Comparison of ENCODE assay signal across 14 mouse cellular contexts in the genomic region with DNA sequence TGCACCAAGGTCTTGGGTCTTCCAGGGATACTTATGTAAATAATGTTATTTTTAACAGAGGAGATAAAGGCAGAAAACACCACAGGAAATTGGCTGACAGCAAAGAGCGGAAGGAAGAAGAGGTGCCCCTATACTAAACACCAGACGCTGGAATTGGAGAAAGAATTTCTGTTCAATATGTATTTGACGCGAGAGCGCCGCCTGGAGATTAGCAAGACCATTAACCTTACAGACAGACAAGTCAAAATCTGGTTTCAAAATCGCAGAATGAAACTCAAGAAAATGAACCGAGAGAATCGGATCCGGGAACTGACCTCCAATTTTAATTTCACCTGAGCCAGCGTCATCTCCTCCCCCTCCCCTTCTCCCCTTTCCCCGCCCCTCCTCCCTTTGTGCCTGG. TPM values are rescaled to one million over a fixed set of nuclear protein-coding genes. Genes with fewer than 3 reads are reported as not detected.
A peak's percentile ranks its signal among the peaks of the same experiment; 100 is the strongest.
DNase-seq lines count a peak whose midpoint lies in the region; ATAC-seq and TF ChIP-seq lines count a peak whose summit lies in the region.
"Had no signal": no experiment of that assay in that cellular context is flagged by ENCODE, and none has a peak within 500 bp of the region (broad histone marks: within the 10 kb centered on the region; RNA-seq: fewer than 3 reads in every experiment).

No protein-coding gene starts in this region.

- no peaks in the 10 kb centered on the region for H3K27me3 ChIP-seq in MEL (ENCODE audit: control insufficient read depth in 1 of 2, insufficient read depth in 2 of 2, low read length in 2 of 2)
- H3K27me3 ChIP-seq in limb, embryonic 11.5 days (ENCODE audit: control insufficient read depth, insufficient read depth, low read length) = peaks cover 76% of the 10 kb centered on the region
- H3K27me3 ChIP-seq: Patski had no signal

- peak in 2 of 3 experiments; percentile 36 to 73; a peak in 3 of 6 replicates for TF ChIP-seq CTCF in MEL (IDR thresholded peaks at IDR 0.05 in 2 of 3, conservative IDR thresholded peaks at IDR 0.05 in 1 of 3; ENCODE audit: control insufficient read depth in 1 of 3, insufficient read depth in 1 of 3, low read depth in 2 of 3, low read length in 3 of 3, poor library complexity in 1 of 3, severe bottlenecking in 1 of 3)

- TF ChIP-seq RAD21 in MEL (IDR thresholded peaks at IDR 0.05; ENCODE audit: low read depth, low read length) = peak; percentile 41

- under 1% methylated on average over 12 of the region's 12 CpGs for WGBS in limb, embryonic 11.5 days

- H3K9me3 ChIP-seq in MEL (replicated peaks; ENCODE audit: insufficient read depth, low read length) = no peaks in the 10 kb centered on the region
- no peaks in the 10 kb centered on the region for H3K9me3 ChIP-seq in limb, embryonic 11.5 days (ENCODE audit: control insufficient read depth, low read length)
- H3K9me3 ChIP-seq: stomach, embryonic 15.5 days had no signal

- no peak for ATAC-seq in limb, embryonic 11.5 days (ENCODE audit: insufficient number of reproducible peaks, low FRiP score, low TSS enrichment, low read depth)
- ATAC-seq in megakaryocyte-erythroid progenitor cell, adult 5-6 weeks (replicated peaks; ENCODE audit: low FRiP score, low TSS enrichment, poor library complexity, severe bottlenecking) = no peak
- ATAC-seq: Patski had no signal

- peak; percentile 62 for DNase-seq in kidney, adult 18-20 months
- DNase-seq in kidney, adult 11 months = no peak
- DNase-seq in 3T3-L1 (ENCODE audit: low read depth, low spot score) (peak; percentile 85), MEL (ENCODE audit: low read depth, low spot score) (peak; percentile 72)
- no peak for DNase-seq in limb, embryonic 11.5 days (ENCODE audit: low spot score)
- no peak for DNase-seq in right cerebral cortex, adult 2 months (ENCODE audit: low spot score in 2 of 2)
- DNase-seq: cerebellum, postnatal 10 days; heart, postnatal 4 days had no signal

- TF ChIP-seq POLR2A in MEL (IDR thresholded peaks at IDR 0.05; ENCODE audit: control insufficient read depth in 1 of 2, insufficient read depth in 1 of 2, low read depth in 1 of 2, low read length in 2 of 2, poor library complexity in 1 of 2) = no peak

- peaks cover 12 to 19% of the 10 kb centered on the region in 2 experiments for H3K4me1 ChIP-seq in MEL (ENCODE audit: control insufficient read depth in 1 of 2, insufficient read depth in 2 of 2, low read length in 2 of 2)
- peaks cover 12% of the 10 kb centered on the region for H3K4me1 ChIP-seq in limb, embryonic 11.5 days (ENCODE audit: control insufficient read depth, insufficient read depth, low read length)

- no peak for TF ChIP-seq EP300 in MEL (IDR thresholded peaks at IDR 0.05; ENCODE audit: low read depth in 1 of 2, low read length in 2 of 2)

- H3K4me3 ChIP-seq in MEL (ENCODE audit: control insufficient read depth in 1 of 2, insufficient read depth in 1 of 2, low read depth in 2 of 2, low read length in 2 of 2) = peak overlapping the region in 1 of 2 experiments; percentile 10; a peak in 2 of 4 replicates
- H3K4me3 ChIP-seq in limb, embryonic 11.5 days (ENCODE audit: low read depth, low read length) = peak overlapping the region; percentile 3
- H3K4me3 ChIP-seq: stomach, embryonic 15.5 days had no signal

- H3K4me2 ChIP-seq in limb, embryonic 11.5 days (ENCODE audit: low read depth, severe bottlenecking) = peak overlapping the region; percentile 38
- H3K4me2 ChIP-seq: midbrain, embryonic 11.5 days; stomach, embryonic 15.5 days had no signal

- H3K27ac ChIP-seq in MEL (ENCODE audit: control insufficient read depth, low read depth, low read length) = no peak overlapping the region
- no peak overlapping the region for H3K27ac ChIP-seq in limb, embryonic 11.5 days (replicated peaks; ENCODE audit: low read depth, low read length)
- H3K27ac ChIP-seq: liver, embryonic 14.5 days; stomach, embryonic 15.5 days had no signal

- H3K79me2 ChIP-seq in MEL (ENCODE audit: control insufficient read depth, insufficient read depth, low read length, poor library complexity) = peaks cover 35% of the 10 kb centered on the region

- peaks cover 0 to 18% of the 10 kb centered on the region in 2 experiments; a peak in 2 of 4 replicates for H3K36me3 ChIP-seq in MEL (ENCODE audit: control insufficient read depth in 1 of 2, insufficient read depth in 2 of 2, low read length in 2 of 2)
- no peaks in the 10 kb centered on the region for H3K36me3 ChIP-seq in limb, embryonic 11.5 days (ENCODE audit: control insufficient read depth, insufficient read depth, low read length)
- H3K36me3 ChIP-seq: stomach, embryonic 15.5 days had no signal

- peak overlapping the region; percentile 23; the same call in 1 of the 2 replicates for H3K9ac ChIP-seq in MEL (ENCODE audit: control insufficient read depth, low read depth, low read length, poor library complexity, severe bottlenecking)
- peak overlapping the region; percentile 41 for H3K9ac ChIP-seq in limb, embryonic 11.5 days (ENCODE audit: low read length)
- H3K9ac ChIP-seq: liver, embryonic 14.5 days; stomach, embryonic 15.5 days had no signal

TF ChIP-seq in MEL, 35 proteins besides CTCF, POLR2A, EP300 and RAD21 (continues in another document):
- TF ChIP-seq E2F4 (IDR thresholded peaks at IDR 0.05; ENCODE audit: borderline replicate concordance, low read depth, low read length) (no peak), HCFC1 (IDR thresholded peaks at IDR 0.05; ENCODE audit: low read depth, low read length) (0 out of 2 replicates have a peak, but pooled peaks have one; percentile 23), USF1 (IDR thresholded peaks at IDR 0.05; ENCODE audit: low read depth, low read length) (no peak), SIN3A (IDR thresholded peaks at IDR 0.05; ENCODE audit: low read length) (peak; percentile 63), ZNF384 (IDR thresholded peaks at IDR 0.05; ENCODE audit: low read depth, low read length) (0 out of 2 replicates have a peak, but pooled peaks have one; percentile 15), GABPA (IDR thresholded peaks at IDR 0.05; ENCODE audit: low read depth, low read length) (no peak), ZC3H11A (IDR thresholded peaks at IDR 0.05; ENCODE audit: low read depth, low read length) (peak; percentile 39; the same call in 1 of the 2 replicates), CHD1 (IDR thresholded peaks at IDR 0.05; ENCODE audit: low read depth, low read length) (no peak), MYB (IDR thresholded peaks at IDR 0.05; ENCODE audit: low read depth, low read length) (no peak), ZMIZ1 (IDR thresholded peaks at IDR 0.05; ENCODE audit: low read depth, low read length) (no peak), POLR2AphosphoS5 (IDR thresholded peaks at IDR 0.05; ENCODE audit: borderline replicate concordance, low read depth, low read length) (no peak), BHLHE40 (IDR thresholded peaks at IDR 0.05; ENCODE audit: borderline replicate concordance, low read depth, low read length) (no peak), USF2 (IDR thresholded peaks at IDR 0.05; ENCODE audit: borderline replicate concordance in 1 of 2, insufficient read depth in 1 of 2, low read depth in 1 of 2, low read length in 2 of 2) (no peak), NRF1 (IDR thresholded peaks at IDR 0.05; ENCODE audit: insufficient read depth, low read depth, low read length, poor library complexity, severe bottlenecking) (no peak), TAL1 (IDR thresholded peaks at IDR 0.05; ENCODE audit: low read length) (no peak), JUND (IDR thresholded peaks at IDR 0.05; ENCODE audit: low read depth, low read length) (no peak), MAX (IDR thresholded peaks at IDR 0.05; ENCODE audit: low read length) (no peak)

RNA-seq across cellular contexts. Expression of a gene that starts 3.5 kb away (rescaled TPM):
- 0.46 and 0.56 TPM in 2 replicates for total RNA-seq in MEL (2012; rRNA removed)
- 1 to 10 TPM in 1 of 2 experiments, not detected in 1; 3.0 TPM for polyA plus RNA-seq in MEL (2012; ENCODE audit: insufficient read depth in 1 of 2, insufficient read length in 2 of 2, low read depth in 1 of 2, low replicate concordance in 2 of 2, missing spikeins in 1 of 2)
- 8.3 and 9.1 TPM in 2 replicates for polyA plus RNA-seq in limb, embryonic 11.5 days (2014; fragmentation: Nextera tagmentation; extraction: Ambion mirVana)
- not detected in 2 replicates for total RNA-seq in megakaryocyte-erythroid progenitor cell, adult 5-6 weeks (2014; fragmentation: Nextera tagmentation)
- not detected in 2 replicates for total RNA-seq in megakaryocyte-erythroid progenitor cell, adult 5-6 weeks (2017)
- total RNA-seq: heart, postnatal 4 days; layer of hippocampus, adult 8-10 months had no signal
- polyA plus RNA-seq: midbrain, embryonic 11.5 days had no signal

RNA-seq across cellular contexts. Expression of a gene that starts 4.1 kb away (rescaled TPM):
- total RNA-seq in MEL (2012; rRNA removed) = 6.3 and 6.8 TPM in 2 replicates
- 10 to 100 TPM in 1 of 2 experiments, not detected in 1; 24.8 TPM for polyA plus RNA-seq in MEL (2012; ENCODE audit: insufficient read depth in 1 of 2, insufficient read length in 2 of 2, low read depth in 1 of 2, low replicate concordance in 2 of 2, missing spikeins in 1 of 2)
- polyA plus RNA-seq in limb, embryonic 11.5 days (2014; fragmentation: Nextera tagmentation; extraction: Ambion mirVana) = 43.9 and 56.2 TPM in 2 replicates
- total RNA-seq in megakaryocyte-erythroid progenitor cell, adult 5-6 weeks (2014; fragmentation: Nextera tagmentation) = not detected in 2 replicates
- not detected in 2 replicates for total RNA-seq in megakaryocyte-erythroid progenitor cell, adult 5-6 weeks (2017)
- total RNA-seq: heart, postnatal 4 days; layer of hippocampus, adult 8-10 months had no signal
- polyA plus RNA-seq: liver, embryonic 14.5 days; midbrain, embryonic 11.5 days had no signal

RNA-seq across cellular contexts. Expression of a gene that starts 5.5 kb away (rescaled TPM):
- 3.2 and 4.1 TPM in 2 replicates for total RNA-seq in MEL (2012; rRNA removed)
- 100 to 1,000 TPM in 1 of 2 experiments, 1 to 10 TPM in 1; 9.5 to 400 TPM for polyA plus RNA-seq in MEL (2012; ENCODE audit: insufficient read depth in 1 of 2, insufficient read length in 2 of 2, low read depth in 1 of 2, low replicate concordance in 2 of 2, missing spikeins in 1 of 2)
- 4.4 and 6.1 TPM in 2 replicates for polyA plus RNA-seq in limb, embryonic 11.5 days (2014; fragmentation: Nextera tagmentation; extraction: Ambion mirVana)
- total RNA-seq in megakaryocyte-erythroid progenitor cell, adult 5-6 weeks (2014; fragmentation: Nextera tagmentation) = not detected in 2 replicates
- total RNA-seq in megakaryocyte-erythroid progenitor cell, adult 5-6 weeks (2017) = not detected in 2 replicates
- total RNA-seq: heart, postnatal 4 days; layer of hippocampus, adult 8-10 months had no signal
- polyA plus RNA-seq: midbrain, embryonic 11.5 days had no signal

RNA-seq across cellular contexts. Expression of a gene that starts 16.5 kb away (rescaled TPM):
- not detected in 2 replicates for total RNA-seq in MEL (2012; rRNA removed)
- polyA plus RNA-seq in MEL (2012; ENCODE audit: insufficient read depth in 1 of 2, insufficient read length in 2 of 2, low read depth in 1 of 2, low replicate concordance in 2 of 2, missing spikeins in 1 of 2) = not detected
- polyA plus RNA-seq in limb, embryonic 11.5 days (2014; fragmentation: Nextera tagmentation; extraction: Ambion mirVana) = 5.5 and 5.9 TPM in 2 replicates
- not detected in 2 replicates for total RNA-seq in megakaryocyte-erythroid progenitor cell, adult 5-6 weeks (2014; fragmentation: Nextera tagmentation)
- not detected in 2 replicates for total RNA-seq in megakaryocyte-erythroid progenitor cell, adult 5-6 weeks (2017)
- total RNA-seq: heart, postnatal 4 days; layer of hippocampus, adult 8-10 months had no signal
- polyA plus RNA-seq: liver, embryonic 14.5 days; midbrain, embryonic 11.5 days; Patski had no signal

RNA-seq across cellular contexts. Expression of a gene that starts 19.7 kb away (rescaled TPM):
- total RNA-seq in MEL (2012; rRNA removed) = 0.26 and 0.31 TPM in 2 replicates
- 1 to 10 TPM in 1 of 2 experiments, not detected in 1; 1.7 TPM for polyA plus RNA-seq in MEL (2012; ENCODE audit: insufficient read depth in 1 of 2, insufficient read length in 2 of 2, low read depth in 1 of 2, low replicate concordance in 2 of 2, missing spikeins in 1 of 2)
- 4.6 and 4.8 TPM in 2 replicates for polyA plus RNA-seq in limb, embryonic 11.5 days (2014; fragmentation: Nextera tagmentation; extraction: Ambion mirVana)
- total RNA-seq in megakaryocyte-erythroid progenitor cell, adult 5-6 weeks (2014; fragmentation: Nextera tagmentation) = not detected in 2 replicates
- total RNA-seq in megakaryocyte-erythroid progenitor cell, adult 5-6 weeks (2017) = not detected in 2 replicates
- total RNA-seq: heart, postnatal 4 days; layer of hippocampus, adult 8-10 months had no signal
- polyA plus RNA-seq: midbrain, embryonic 11.5 days had no signal

Comparison
In these comparisons a context has a peak if more than half of its experiments do, and no peak if none do; other contexts are left out.
1. DNase-seq: peak in kidney, adult 18-20 months (single experiment), 3T3-L1 (single experiment) and MEL (single experiment); none in kidney, adult 11 months (single experiment), limb, embryonic 11.5 days (single experiment) and right cerebral cortex, adult 2 months (0 of 2).